Mouse (Mus musculus) midbrain, embryonic 10.5 days (tissue): ENCODE results near the gene Ube2j2. TPM values are rescaled to one million over a fixed set of nuclear protein-coding genes. Genes with fewer than 3 reads are reported as not detected.

ENCODE experiments used
- DNase-seq: peaks from one replicate; pipeline ENCODE4 v3.0.0-alpha.2; 2017; ENCODE audit warnings: low spot score
- H3K27ac ChIP-seq: fragments of 300-500 bp; sonication (generic); replicated peaks from 2 replicates; pipeline ENCODE4 v1.5.1; 2016; ENCODE audit warnings: mild to moderate bottlenecking
- H3K27me3 ChIP-seq: fragments of 300-500 bp; sonication (generic); 2 replicates; pipeline ENCODE4 v1.6.1; 2016; ENCODE audit warnings: low read depth, mild to moderate bottlenecking; ENCODE audit not compliant: poor library complexity, severe bottlenecking
- H3K36me3 ChIP-seq: fragments of 300-500 bp; sonication (generic); 2 replicates; pipeline ENCODE4 v1.6.1; 2016; ENCODE audit warnings: mild to moderate bottlenecking, moderate library complexity
- H3K4me1 ChIP-seq: fragments of 300-500 bp; sonication (generic); 2 replicates; pipeline ENCODE4 v1.6.1; 2016
- H3K4me3 ChIP-seq: fragments of 300-500 bp; sonication (generic); 2 replicates; pipeline ENCODE4 v1.5.1; 2016; ENCODE audit warnings: mild to moderate bottlenecking, moderate library complexity
- H3K9me3 ChIP-seq: fragments of 300-500 bp; sonication (generic); replicated peaks from 2 replicates; pipeline ENCODE4 v1.6.1; 2016; ENCODE audit warnings: mild to moderate bottlenecking
- WGBS: fragments of 180-500 bp; shearing (Covaris S2); methylation state at CpG from one replicate; pipeline ENCODE4 v1.1.7; 2016; 5-methylcytosine and 5-hydroxymethylcytosine counted together
- polyA plus RNA-seq: library from polyadenylated mRNA; unstranded; fragments of >200 nt; fragmentation: Nextera tagmentation; extraction: Ambion mirVana; gene quantifications from 2 replicates; pipeline ENCODE4 v1.2.1, GENCODE M21; 2016

Ube2j2 gene
- 152 and 161 TPM in 2 replicates for polyA plus RNA-seq

- under 1% methylated on average over 80 of the region's 85 CpGs for WGBS
- Histone ChIP-seq H3K9me3 (no peaks in the 10 kb centered on the region), H3K27ac (peak within 1 kb of the TSS; percentile 93), H3K36me3 (peaks cover 30% of the 10 kb centered on the region), H3K27me3 (no peaks in the 10 kb centered on the region), H3K4me1 (peaks cover 23% of the 10 kb centered on the region), H3K4me3 (peak within 1 kb of the TSS; percentile 98)
- DNase-seq, result peak; percentile 98
Measured at GRCm38 (mm10) chr4:155943534-155944249, at the start of gene Ube2j2. Ube2j2 (plus strand) TSS chr4:155943831.

DNA sequence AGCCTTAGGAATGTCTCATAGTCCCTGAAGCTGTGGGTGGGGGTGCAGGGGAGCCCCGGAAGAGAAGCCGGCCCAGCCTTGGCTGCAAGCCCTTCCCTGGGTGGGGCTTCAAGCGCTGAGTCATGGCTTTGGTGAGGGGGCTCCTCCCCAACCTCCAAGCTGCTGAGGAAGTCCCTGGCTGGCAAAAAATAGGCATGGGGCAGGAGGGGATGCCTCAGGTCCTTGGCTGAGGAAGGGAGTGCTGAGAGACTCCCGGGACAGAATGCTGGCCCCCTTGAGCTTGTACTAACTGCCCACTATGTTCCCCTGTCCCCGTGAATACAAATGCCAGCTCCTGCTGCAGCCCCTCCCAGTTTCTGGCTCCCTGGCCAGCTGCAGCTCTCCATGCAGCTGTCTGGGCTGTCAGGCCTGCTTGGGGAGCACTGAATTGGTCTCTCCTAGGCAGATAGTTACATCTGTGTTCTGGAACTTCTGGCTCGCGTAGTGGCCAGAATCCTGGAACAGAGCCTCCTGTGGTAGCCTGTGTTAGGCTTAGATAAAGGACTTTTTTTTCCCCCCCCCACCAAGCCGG lies 49.2 kb upstream of the Ube2j2 start:
- H3K9me3 ChIP-seq, result no peaks in the 10 kb centered on the region
- peaks cover 48% of the 10 kb centered on the region for H3K4me1 ChIP-seq
- WGBS, result 47% methylated on average over 8 of the region's 8 CpGs
- no peaks in the 10 kb centered on the region for H3K27me3 ChIP-seq
- peak overlapping the region; percentile 95 for H3K4me3 ChIP-seq
- peak overlapping the region; percentile 5; the same call in 1 of the 2 replicates for H3K27ac ChIP-seq
- peaks cover 41% of the 10 kb centered on the region for H3K36me3 ChIP-seq
- no peak for DNase-seq

DNA sequence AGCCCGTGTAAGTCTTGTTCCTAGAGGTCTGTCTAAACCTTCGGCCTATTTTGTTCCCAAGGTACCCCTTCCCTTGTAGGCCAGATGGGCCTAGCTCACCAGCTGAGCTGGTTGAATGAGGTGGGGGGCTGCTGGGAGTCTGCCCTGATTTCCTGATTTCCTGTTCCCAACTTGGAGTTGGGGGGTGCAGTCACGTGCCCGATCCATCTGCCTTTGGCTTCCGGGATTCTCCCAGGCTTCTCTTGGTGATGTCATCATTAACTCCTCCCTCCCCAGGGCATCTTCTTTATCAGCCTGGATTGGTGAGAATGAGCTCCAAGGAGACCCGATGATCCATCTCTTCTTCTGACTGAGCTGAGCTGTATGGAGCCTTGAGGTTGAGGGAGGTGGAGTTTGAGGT lies 48.4 kb upstream of the Ube2j2 start:
- 52% methylated on average over 6 of the region's 6 CpGs for WGBS
- Histone ChIP-seq H3K9me3 (no peaks in the 10 kb centered on the region), H3K27ac (0 out of 2 replicates have a peak overlapping the region, but pooled peaks have one; percentile 5), H3K4me3 (peak overlapping the region; percentile 95), H3K36me3 (peaks cover 41% of the 10 kb centered on the region), H3K27me3 (no peaks in the 10 kb centered on the region), H3K4me1 (peaks cover 42% of the 10 kb centered on the region)
- DNase-seq, result no peak

GRCm38 (mm10) chr4:155895826-155896225 lies 47.8 kb upstream of the Ube2j2 start:
- Histone ChIP-seq H3K4me3 (no peak overlapping the region), H3K4me1 (peaks cover 36% of the 10 kb centered on the region), H3K27me3 (no peaks in the 10 kb centered on the region), H3K27ac (no peak overlapping the region), H3K9me3 (no peaks in the 10 kb centered on the region), H3K36me3 (peaks cover 45% of the 10 kb centered on the region)
- DNase-seq, result no peak
- 98% methylated on average over 4 of the region's 4 CpGs for WGBS

GRCm38 (mm10) chr4:155896461-155896860 lies 47.2 kb upstream of the Ube2j2 start:
- 94% methylated on average over 12 of the region's 12 CpGs for WGBS

DNA sequence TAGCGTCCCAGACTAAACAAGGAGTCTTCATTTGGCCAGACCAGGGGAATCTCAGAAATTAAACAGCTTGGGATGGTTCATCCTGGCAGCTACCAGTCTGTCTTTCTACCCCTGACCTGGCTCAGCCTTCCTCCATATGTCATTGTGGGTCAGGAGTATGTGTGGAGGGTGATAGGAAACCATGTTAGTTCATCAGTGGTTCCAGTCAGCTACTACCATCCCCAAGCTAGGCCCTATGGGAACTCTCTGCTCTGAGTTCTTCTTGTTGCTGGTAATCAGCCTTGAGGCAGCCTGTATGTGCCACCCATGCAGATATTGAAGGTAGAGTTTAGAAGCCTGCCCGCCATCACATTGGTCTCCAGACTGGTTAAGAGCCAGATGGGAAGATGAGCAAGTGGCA lies 45.3 kb upstream of the Ube2j2 start:
- Histone ChIP-seq H3K27me3 (no peaks in the 10 kb centered on the region), H3K9me3 (no peaks in the 10 kb centered on the region), H3K4me1 (peaks cover 22% of the 10 kb centered on the region), H3K4me3 (no peak overlapping the region), H3K36me3 (peaks cover 70% of the 10 kb centered on the region), H3K27ac (no peak overlapping the region)
- DNase-seq, result peak; percentile 8
- 92% methylated on average over 2 of the region's 2 CpGs for WGBS

More at GRCm38 (mm10) chr4:155896461-155896860, 47.2 kb upstream of the Ube2j2 start:
- H3K27ac ChIP-seq, result no peak overlapping the region
- no peak for DNase-seq
- H3K4me3 ChIP-seq, result no peak overlapping the region
- H3K4me1 ChIP-seq, result peaks cover 33% of the 10 kb centered on the region
- peaks cover 51% of the 10 kb centered on the region for H3K36me3 ChIP-seq
- no peaks in the 10 kb centered on the region for H3K9me3 ChIP-seq
- no peaks in the 10 kb centered on the region for H3K27me3 ChIP-seq

- Histone ChIP-seq H3K27me3 (no peaks in the 10 kb centered on the region), H3K4me1 (peaks cover 12% of the 10 kb centered on the region), H3K27ac (no peak overlapping the region), H3K4me3 (no peak overlapping the region), H3K36me3 (peaks cover 80% of the 10 kb centered on the region), H3K9me3 (no peaks in the 10 kb centered on the region)
- WGBS, result 96% methylated on average over 7 of the region's 7 CpGs
- DNase-seq, result peak; percentile 6
Measured at GRCm38 (mm10) chr4:155899355-155899754, 44.3 kb upstream of the Ube2j2 start.

DNA sequence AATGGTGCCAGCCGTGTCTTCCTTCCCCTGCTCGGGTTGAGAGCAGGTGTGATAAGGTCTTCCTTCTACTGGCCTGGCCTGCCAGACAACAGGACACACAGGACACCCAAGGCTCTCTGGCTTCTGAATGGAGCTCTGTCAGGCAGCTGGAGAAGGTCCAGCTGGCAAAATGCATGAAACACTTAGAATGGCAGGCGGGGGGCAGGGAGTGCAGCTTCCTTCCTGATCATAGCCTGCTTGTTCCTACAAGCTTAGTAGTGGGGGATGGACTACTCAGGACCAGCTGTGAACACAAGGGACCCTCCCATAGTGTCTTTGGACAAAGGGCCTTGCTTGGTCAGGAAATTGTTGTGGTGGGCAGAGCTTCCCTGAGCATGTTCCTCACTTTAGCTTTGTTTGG lies 42.4 kb upstream of the Ube2j2 start:
- 82% methylated on average over 3 of the region's 3 CpGs for WGBS
- no peak overlapping the region for H3K27ac ChIP-seq
- H3K36me3 ChIP-seq, result peaks cover 96% of the 10 kb centered on the region
- no peak overlapping the region for H3K4me3 ChIP-seq
- no peaks in the 10 kb centered on the region for H3K9me3 ChIP-seq
- no peak for DNase-seq
- H3K27me3 ChIP-seq, result no peaks in the 10 kb centered on the region
- H3K4me1 ChIP-seq, result no peaks in the 10 kb centered on the region

DNA sequence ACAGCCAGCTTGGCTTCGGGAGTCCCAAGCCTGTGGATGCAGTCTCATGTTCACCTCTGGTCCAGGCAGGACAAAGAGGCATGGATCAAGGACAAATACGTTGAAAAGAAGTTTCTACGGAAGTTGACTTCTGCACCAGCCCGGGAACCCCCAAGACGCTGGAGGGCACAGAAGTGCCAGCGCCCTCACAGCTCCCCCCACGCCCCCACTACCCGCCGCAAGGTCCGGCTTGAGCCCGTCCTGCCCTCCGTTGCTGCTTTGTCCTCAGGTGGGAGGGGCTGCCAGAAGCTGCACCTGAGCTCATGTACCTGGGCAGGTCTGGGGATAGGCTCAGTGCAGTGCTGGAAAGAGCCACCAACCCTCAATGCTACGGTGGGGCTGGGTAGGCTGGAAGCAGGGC lies 40.4 kb upstream of the Ube2j2 start:
- Histone ChIP-seq H3K4me3 (no peak overlapping the region), H3K27ac (no peak overlapping the region), H3K36me3 (peaks cover 89% of the 10 kb centered on the region), H3K4me1 (no peaks in the 10 kb centered on the region), H3K27me3 (no peaks in the 10 kb centered on the region), H3K9me3 (no peaks in the 10 kb centered on the region)
- no peak for DNase-seq
- 94% methylated on average over 13 of the region's 13 CpGs for WGBS

- Histone ChIP-seq H3K36me3 (peaks cover 76% of the 10 kb centered on the region), H3K9me3 (no peaks in the 10 kb centered on the region), H3K4me3 (no peak overlapping the region), H3K4me1 (no peaks in the 10 kb centered on the region), H3K27ac (no peak overlapping the region), H3K27me3 (no peaks in the 10 kb centered on the region)
- no peak for DNase-seq
- 90% methylated on average over 13 of the region's 13 CpGs for WGBS
Measured at GRCm38 (mm10) chr4:155904318-155905102, 39.1 kb upstream of the Ube2j2 start.

- H3K4me1 ChIP-seq, result no peaks in the 10 kb centered on the region
- H3K9me3 ChIP-seq, result no peaks in the 10 kb centered on the region
- H3K4me3 ChIP-seq, result no peak overlapping the region
- no peaks in the 10 kb centered on the region for H3K27me3 ChIP-seq
- WGBS, result 85% methylated on average over 13 of the region's 13 CpGs
- DNase-seq, result peak; percentile 8
- H3K27ac ChIP-seq, result no peak overlapping the region
- H3K36me3 ChIP-seq, result peaks cover 65% of the 10 kb centered on the region
Measured at GRCm38 (mm10) chr4:155905634-155906033, 38.0 kb upstream of the Ube2j2 start.

DNA sequence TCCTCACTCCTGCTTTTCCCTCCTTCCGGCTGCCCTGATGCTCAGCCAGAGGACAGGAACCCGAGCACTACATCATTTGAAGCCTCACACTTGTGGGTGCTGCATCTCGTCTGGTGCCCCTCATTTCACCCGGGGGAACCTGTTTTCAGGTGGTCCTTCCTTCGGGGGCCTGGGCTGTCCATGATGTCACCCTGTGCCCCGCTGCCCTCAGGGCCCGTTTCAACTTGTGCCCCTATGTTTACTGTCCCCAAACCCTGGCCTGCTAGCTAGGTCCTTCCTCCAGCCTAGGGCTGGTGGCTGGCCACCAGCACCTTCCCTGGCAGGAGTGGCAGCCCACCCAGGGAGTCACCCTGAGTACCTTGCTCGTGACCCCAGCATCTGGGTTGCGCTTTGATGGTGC lies 37.5 kb upstream of the Ube2j2 start:
- DNase-seq, result peak; percentile 9
- H3K36me3 ChIP-seq, result peaks cover 60% of the 10 kb centered on the region
- no peaks in the 10 kb centered on the region for H3K4me1 ChIP-seq
- 84% methylated on average over 9 of the region's 9 CpGs for WGBS
- H3K4me3 ChIP-seq, result no peak overlapping the region
- no peaks in the 10 kb centered on the region for H3K27me3 ChIP-seq
- no peak overlapping the region for H3K27ac ChIP-seq
- H3K9me3 ChIP-seq, result no peaks in the 10 kb centered on the region

DNA sequence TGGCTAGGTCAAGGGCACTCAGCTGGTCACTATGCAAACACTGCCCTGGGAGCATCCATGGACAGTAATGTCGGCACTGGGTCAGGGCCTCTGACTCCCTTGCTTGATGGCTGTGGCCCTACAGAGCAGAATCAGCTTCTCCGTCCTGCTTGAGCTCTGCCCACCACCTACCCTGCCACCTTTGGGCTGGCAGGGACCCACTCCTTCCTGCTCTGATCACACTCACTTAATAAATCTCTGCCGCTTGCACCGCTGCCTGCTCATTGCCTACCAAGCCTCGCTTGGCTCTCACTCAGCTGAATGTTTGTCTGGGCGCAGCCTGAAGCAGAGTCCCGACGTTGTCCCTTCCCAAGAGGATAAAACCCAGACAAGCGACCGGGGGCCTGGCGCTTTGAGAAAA lies 36.6 kb upstream of the Ube2j2 start:
- Histone ChIP-seq H3K36me3 (peaks cover 51% of the 10 kb centered on the region), H3K27me3 (no peaks in the 10 kb centered on the region)

More for the DNA sequence above, 36.6 kb upstream of the Ube2j2 start:
- Histone ChIP-seq H3K27ac (no peak overlapping the region), H3K4me1 (no peaks in the 10 kb centered on the region), H3K9me3 (no peaks in the 10 kb centered on the region), H3K4me3 (no peak overlapping the region)
- 87% methylated on average over 11 of the region's 11 CpGs for WGBS
- no peak for DNase-seq
